Mouse (Mus musculus) neural tube, embryonic 11.5 days (tissue): ENCODE results near the gene Stk35. TPM values are rescaled to one million over a fixed set of nuclear protein-coding genes. Genes with fewer than 3 reads are reported as not detected.

Experiments
- ATAC-seq: fragments of 200-750 bp; cut with Nextera tagmentation; 2 replicates; pipeline ENCODE4 v1.8.0; 2017; ENCODE audit warnings: moderate number of reproducible peaks, mild to moderate bottlenecking, moderate TSS enrichment, moderate library complexity; ENCODE audit not compliant: insufficient read depth, low FRiP score, low TSS enrichment
- DNase-seq: peaks from one replicate; pipeline ENCODE4 v3.0.0-alpha.2; 2015; ENCODE audit warnings: low spot score
- H3K27ac ChIP-seq: fragments of 300-500 bp; sonication (generic); 2 replicates; pipeline ENCODE4 v1.5.1; 2014; ENCODE audit warnings: low read depth, mild to moderate bottlenecking, low read length
- H3K27me3 ChIP-seq: fragments of 300-500 bp; sonication (generic); 2 replicates; pipeline ENCODE4 v1.6.1; 2014; ENCODE audit warnings: mild to moderate bottlenecking, low read length, mixed read lengths; ENCODE audit not compliant: control insufficient read depth, insufficient read depth
- H3K36me3 ChIP-seq: fragments of 300-500 bp; sonication (generic); 2 replicates; pipeline ENCODE4 v1.6.1; 2014; ENCODE audit warnings: mild to moderate bottlenecking, low read length, moderate library complexity, mixed read lengths; ENCODE audit not compliant: control insufficient read depth, insufficient read depth
- H3K4me1 ChIP-seq: fragments of 300-500 bp; sonication (generic); 2 replicates; pipeline ENCODE4 v1.6.1; 2014; ENCODE audit warnings: low read length, mixed read lengths; ENCODE audit not compliant: control insufficient read depth, insufficient read depth
- H3K4me2 ChIP-seq: fragments of 300-500 bp; sonication (generic); 2 replicates; pipeline ENCODE4 v1.6.1; 2014; ENCODE audit warnings: low read depth, mild to moderate bottlenecking, moderate library complexity
- H3K4me3 ChIP-seq: fragments of 300-500 bp; sonication (generic); 2 replicates; pipeline ENCODE4 v1.5.1; 2014; ENCODE audit warnings: low read depth, low read length
- H3K9ac ChIP-seq: fragments of 300-500 bp; sonication (generic); 2 replicates; pipeline ENCODE4 v1.6.1; 2014; ENCODE audit warnings: mild to moderate bottlenecking, low read length
- H3K9me3 ChIP-seq: fragments of 300-500 bp; sonication (generic); 2 replicates; pipeline ENCODE4 v1.6.1; 2016; ENCODE audit warnings: low read length; ENCODE audit not compliant: control insufficient read depth
- WGBS: fragments of 180-500 bp; shearing (Covaris S2); extraction: QIAGEN DNeasy Blood & Tissue Kit; methylation state at CpG from one replicate; pipeline ENCODE4 v1.1.7; 2014; 5-methylcytosine and 5-hydroxymethylcytosine counted together
- polyA plus RNA-seq: library from polyadenylated mRNA; unstranded; fragments of >200 nt; fragmentation: Nextera tagmentation; extraction: Ambion mirVana; gene quantifications from 2 replicates; pipeline ENCODE4 v1.2.1, GENCODE M21; 2014

Stk35 gene
- polyA plus RNA-seq, 1 experiment from 2014 or later, result 18.2 TPM

DNA sequence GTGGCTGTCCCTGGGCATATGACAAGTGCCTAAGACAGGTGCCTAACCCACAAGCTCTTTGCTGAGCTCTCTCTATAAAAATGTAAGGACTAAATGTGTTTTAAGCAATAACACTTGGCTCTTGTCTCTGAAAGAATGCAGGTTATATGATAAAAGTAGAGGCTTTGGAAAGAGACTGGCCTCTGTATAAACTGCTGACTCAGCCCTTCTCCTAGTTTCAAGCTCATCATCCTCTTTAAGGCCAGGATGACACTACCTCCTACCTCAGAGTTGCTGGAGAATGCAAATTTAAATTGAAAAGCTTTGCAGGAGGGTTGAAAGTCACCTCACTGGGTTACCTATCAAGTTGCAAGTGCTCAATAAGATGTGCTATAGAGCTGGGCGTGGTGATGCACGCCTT, 23.0 kb downstream of the Stk35 start:
- peaks cover 5% of the 10 kb centered on the region; the same call in 1 of the 2 replicates for H3K36me3 ChIP-seq
- no peaks in the 10 kb centered on the region for H3K4me1 ChIP-seq
- no peak for ATAC-seq
- 95% methylated on average over 2 of the region's 2 CpGs for WGBS
- no peaks in the 10 kb centered on the region for H3K9me3 ChIP-seq
- no peak for DNase-seq
- no peaks in the 10 kb centered on the region for H3K27me3 ChIP-seq
- no peak overlapping the region for H3K4me3 ChIP-seq
- no peak overlapping the region for H3K27ac ChIP-seq
- H3K4me2 ChIP-seq, result no peak overlapping the region
- no peak overlapping the region for H3K9ac ChIP-seq

DNA sequence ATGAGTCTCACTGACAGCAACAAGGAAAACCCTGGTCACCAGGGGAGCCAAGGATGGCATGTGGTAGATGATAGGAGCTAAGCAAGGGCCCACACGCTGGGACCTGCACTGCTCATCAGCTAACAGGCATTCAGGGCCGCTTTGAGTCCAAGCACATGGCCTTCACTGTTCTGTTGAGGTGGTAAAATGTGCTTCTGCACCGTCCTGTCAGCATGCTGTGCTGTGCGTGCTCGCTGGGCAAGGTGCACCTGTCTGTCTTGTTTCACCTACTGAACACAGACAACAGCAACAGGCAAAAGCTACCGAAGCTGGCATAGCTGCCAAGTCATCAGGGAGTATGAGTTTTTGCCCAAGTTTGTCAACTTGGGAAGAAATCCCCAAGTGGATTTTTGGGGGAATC, 23.9 kb downstream of the Stk35 start:
- Histone ChIP-seq H3K27ac (no peak overlapping the region), H3K4me2 (no peak overlapping the region), H3K27me3 (no peaks in the 10 kb centered on the region), H3K9ac (no peak overlapping the region), H3K36me3 (peaks cover 7% of the 10 kb centered on the region; the same call in 1 of the 2 replicates), H3K4me3 (no peak overlapping the region), H3K4me1 (no peaks in the 10 kb centered on the region), H3K9me3 (no peaks in the 10 kb centered on the region)
- 91% methylated on average over 6 of the region's 6 CpGs for WGBS
- ATAC-seq (no peak), DNase-seq (no peak)

DNA sequence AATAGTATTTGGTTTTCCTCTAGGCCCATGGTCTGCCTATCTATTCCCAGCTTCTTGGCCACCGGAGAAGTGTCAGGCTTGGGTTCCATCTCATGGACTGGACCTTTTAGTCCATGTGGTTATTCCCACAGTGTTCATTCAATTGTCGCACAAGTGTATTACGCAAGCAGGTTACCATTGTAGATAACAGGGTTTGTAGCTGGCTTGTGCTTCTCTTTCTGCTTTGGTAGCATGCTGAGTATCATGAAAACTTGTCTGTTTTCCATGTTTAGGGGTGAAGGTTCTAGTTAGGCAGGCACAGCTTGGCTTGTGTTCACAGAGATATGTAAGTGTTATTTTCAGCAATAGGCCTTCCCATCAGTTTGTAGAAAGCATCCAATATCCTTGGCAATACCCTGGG, 25.8 kb downstream of the Stk35 start:
- Histone ChIP-seq H3K27me3 (no peaks in the 10 kb centered on the region), H3K4me1 (no peaks in the 10 kb centered on the region), H3K4me3 (no peak overlapping the region), H3K4me2 (no peak overlapping the region), H3K27ac (no peak overlapping the region), H3K36me3 (peaks cover 9% of the 10 kb centered on the region; the same call in 1 of the 2 replicates), H3K9ac (no peak overlapping the region), H3K9me3 (no peaks in the 10 kb centered on the region)
- ATAC-seq, result no peak
- 95% methylated on average over 3 of the region's 3 CpGs for WGBS
- DNase-seq, result no peak

DNA sequence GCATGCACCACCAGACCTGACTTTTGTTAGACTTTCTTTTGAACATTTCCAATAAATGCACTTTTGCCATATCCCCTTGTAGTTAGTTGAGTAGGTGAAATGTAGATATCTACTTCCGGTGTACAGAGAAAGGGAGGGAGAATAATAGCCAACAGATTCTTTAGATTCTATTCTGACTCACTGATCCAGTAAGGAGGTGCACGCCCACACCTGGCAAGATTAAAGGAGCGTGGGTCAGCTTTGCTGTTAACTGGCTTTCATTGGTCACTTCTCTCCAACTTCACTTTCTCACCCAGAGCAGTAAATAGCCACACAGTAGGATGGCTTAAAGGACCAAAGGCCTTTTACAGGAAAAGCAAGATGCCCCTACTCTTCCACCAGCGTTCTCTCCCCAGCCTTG, 32.7 kb downstream of the Stk35 start:
- DNase-seq (no peak), ATAC-seq (no peak)
- no peak overlapping the region for H3K9ac ChIP-seq
- no peaks in the 10 kb centered on the region for H3K4me1 ChIP-seq
- H3K4me3 ChIP-seq, result no peak overlapping the region
- H3K27me3 ChIP-seq, result no peaks in the 10 kb centered on the region
- no peak overlapping the region for H3K27ac ChIP-seq
- H3K36me3 ChIP-seq, result peaks cover 8% of the 10 kb centered on the region; the same call in 1 of the 2 replicates
- no peak overlapping the region for H3K4me2 ChIP-seq
- H3K9me3 ChIP-seq, result no peaks in the 10 kb centered on the region
- WGBS, result 84% methylated on average over 4 of the region's 4 CpGs

DNA sequence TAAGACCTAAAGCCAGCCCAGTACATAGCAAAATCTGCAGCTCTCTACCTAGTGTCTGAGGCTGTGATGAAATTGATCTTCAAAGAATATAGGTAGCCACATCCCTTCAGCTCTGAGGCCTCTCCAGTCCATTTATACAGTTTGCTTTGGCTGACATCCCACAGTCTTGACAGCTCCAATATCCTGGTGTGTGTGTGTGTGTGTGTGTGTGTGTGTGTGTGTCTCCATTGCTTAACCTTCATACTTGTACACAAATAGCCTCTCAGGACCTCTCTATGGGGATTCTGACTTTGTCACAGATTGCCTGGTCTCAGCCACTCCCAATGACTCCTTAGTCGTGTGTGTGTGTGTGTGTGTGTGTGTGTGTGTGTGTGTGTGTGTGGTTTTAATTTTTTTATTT, 33.9 kb downstream of the Stk35 start:
- H3K9ac ChIP-seq, result no peak overlapping the region
- 81% methylated on average over 1 of the region's 1 CpGs for WGBS
- ATAC-seq (no peak), DNase-seq (no peak)
- H3K36me3 ChIP-seq, result 0 out of 2 replicates have a peak, but pooled peaks cover 4% of the 10 kb centered on the region
- no peaks in the 10 kb centered on the region for H3K4me1 ChIP-seq
- no peak overlapping the region for H3K4me3 ChIP-seq
- H3K9me3 ChIP-seq, result no peaks in the 10 kb centered on the region
- H3K27ac ChIP-seq, result no peak overlapping the region
- no peak overlapping the region for H3K4me2 ChIP-seq
- no peaks in the 10 kb centered on the region for H3K27me3 ChIP-seq

DNA sequence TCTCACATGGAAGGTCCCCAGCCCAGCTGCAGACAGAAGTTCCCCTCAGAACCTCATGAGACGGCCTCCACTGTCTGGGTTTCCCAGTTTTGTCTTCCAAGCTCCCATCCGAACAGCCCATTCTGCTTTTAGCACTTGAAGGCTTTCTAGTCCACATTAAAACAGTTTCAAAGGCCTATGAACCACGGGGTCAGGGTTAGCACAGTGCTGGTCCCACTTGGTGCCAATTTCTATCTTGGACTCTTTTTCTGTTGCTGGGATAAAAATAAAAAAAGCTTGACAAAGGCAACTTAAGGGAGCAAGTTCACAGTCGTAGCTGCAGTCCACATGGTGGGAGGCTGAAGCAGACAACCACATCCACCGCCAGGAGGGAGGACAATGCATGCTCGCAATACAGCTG, 34.6 kb downstream of the Stk35 start:
- Histone ChIP-seq H3K4me1 (no peaks in the 10 kb centered on the region), H3K36me3 (0 out of 2 replicates have a peak, but pooled peaks cover 2% of the 10 kb centered on the region), H3K9ac (no peak overlapping the region), H3K4me2 (no peak overlapping the region), H3K9me3 (no peaks in the 10 kb centered on the region), H3K27ac (no peak overlapping the region), H3K27me3 (no peaks in the 10 kb centered on the region), H3K4me3 (no peak overlapping the region)
- no peak for ATAC-seq
- DNase-seq, result no peak
- WGBS, result 88% methylated on average over 6 of the region's 6 CpGs

DNA sequence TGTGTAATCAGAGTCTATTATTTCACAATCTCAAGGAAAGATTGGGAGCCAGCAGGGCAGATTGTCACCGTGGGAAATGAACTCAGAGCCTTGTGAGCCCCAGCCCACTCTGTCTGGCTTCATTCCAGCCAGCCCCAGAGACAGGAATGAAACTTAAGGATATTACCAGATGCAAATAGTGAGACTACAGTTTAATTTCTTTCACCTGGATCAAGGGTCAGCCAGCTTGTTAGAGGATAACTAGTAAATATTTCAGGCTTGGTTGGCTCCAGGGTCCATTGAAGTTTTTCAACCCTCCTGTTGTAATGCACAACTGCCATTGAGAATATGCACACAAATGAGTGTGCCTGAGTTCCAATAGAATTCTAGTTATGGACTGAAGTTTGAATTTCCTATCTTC, 36.6 kb downstream of the Stk35 start:
- no peaks in the 10 kb centered on the region for H3K27me3 ChIP-seq
- no peaks in the 10 kb centered on the region for H3K36me3 ChIP-seq
- H3K4me1 ChIP-seq, result no peaks in the 10 kb centered on the region
- no peak overlapping the region for H3K27ac ChIP-seq
- no peak overlapping the region for H3K9ac ChIP-seq
- no peaks in the 10 kb centered on the region for H3K9me3 ChIP-seq
- WGBS, result 74% methylated on average over 1 of the region's 1 CpGs
- no peak for DNase-seq
- no peak overlapping the region for H3K4me3 ChIP-seq
- ATAC-seq, result no peak
- no peak overlapping the region for H3K4me2 ChIP-seq

DNA sequence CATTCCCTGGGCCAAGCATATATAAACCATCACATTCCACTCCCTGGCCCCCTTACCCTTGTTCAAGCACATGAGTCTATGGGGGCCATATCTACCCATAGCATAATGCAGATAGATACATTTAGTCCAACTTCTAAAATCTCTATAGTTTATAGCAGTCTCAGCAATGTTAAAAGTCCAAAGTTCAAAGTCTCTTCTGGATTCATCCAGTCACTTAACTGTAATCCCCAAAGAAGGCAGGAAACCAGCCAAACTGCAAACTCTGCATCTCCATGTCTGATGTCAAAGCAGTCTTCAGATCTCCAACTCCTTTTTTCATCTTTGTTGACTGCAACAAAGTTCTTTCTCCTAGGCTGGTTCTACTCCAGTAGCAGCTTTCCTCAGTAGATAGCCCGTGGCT, 38.0 kb downstream of the Stk35 start:
- ATAC-seq, result no peak
- Histone ChIP-seq H3K9me3 (no peaks in the 10 kb centered on the region), H3K4me2 (no peak overlapping the region), H3K27me3 (no peaks in the 10 kb centered on the region), H3K4me3 (no peak overlapping the region), H3K9ac (no peak overlapping the region), H3K27ac (no peak overlapping the region), H3K36me3 (no peaks in the 10 kb centered on the region), H3K4me1 (no peaks in the 10 kb centered on the region)
- WGBS, result 85% methylated on average over 1 of the region's 1 CpGs
- no peak for DNase-seq

DNA sequence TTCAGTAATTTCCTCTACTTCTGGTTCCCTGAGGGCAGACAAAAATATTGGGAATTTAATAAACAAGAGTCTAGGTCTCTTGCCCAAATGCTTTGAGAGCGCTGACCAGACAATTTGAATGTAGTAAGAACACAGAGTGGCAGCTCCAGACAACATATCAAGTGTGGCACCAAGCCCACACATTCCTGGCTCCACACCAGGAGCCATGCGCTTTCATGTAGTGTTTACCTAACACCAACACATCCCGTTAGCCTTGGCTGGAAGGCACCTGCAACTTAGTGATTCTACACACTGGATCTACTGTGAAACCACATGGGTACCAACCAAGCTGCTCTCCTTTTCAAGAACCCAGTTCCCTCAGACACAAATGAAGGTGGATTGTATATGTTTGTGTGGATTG, 45.5 kb downstream of the Stk35 start:
- ATAC-seq (no peak), DNase-seq (no peak)
- no peaks in the 10 kb centered on the region for H3K4me1 ChIP-seq
- no peak overlapping the region for H3K4me2 ChIP-seq
- H3K9me3 ChIP-seq, result no peaks in the 10 kb centered on the region
- no peak overlapping the region for H3K27ac ChIP-seq
- H3K4me3 ChIP-seq, result no peak overlapping the region
- no peaks in the 10 kb centered on the region for H3K36me3 ChIP-seq
- no peaks in the 10 kb centered on the region for H3K27me3 ChIP-seq
- H3K9ac ChIP-seq, result no peak overlapping the region
- WGBS, result 92% methylated on average over 3 of the region's 3 CpGs
